Mouse (Mus musculus) urinary bladder, postnatal 36 days (tissue): Measurements from ENCODE around the gene Tcl1.
"Not testable (repeated sequence)": the region's sequence is repeated elsewhere in the genome, so short reads cannot be mapped to it uniquely, and the experiment has no call there.

Source experiments
- DNase-seq, 2 experiments: peaks; one replicate each; pipeline ENCODE4 v3.0.0; 2022; ENCODE audit warnings: low spot score in 2 of 2, mixed read lengths in 1 of 2

Tcl1 gene

GRCm38 (mm10) chr12:105181040-105181644, 41.5 kb downstream of the Tcl1 start:
- DNase-seq, result not testable (repeated sequence)

- DNase-seq, result not testable (repeated sequence)
Observed at GRCm38 (mm10) chr12:105176044-105176443, 46.5 kb downstream of the Tcl1 start, which contains the start of gene Tcl1b5. Gene Tcl1b5, plus strand, starts transcription at chr12:105176344.

- DNase-seq, result peak; percentile 30 to 36
Observed at GRCm38 (mm10) chr12:105174318-105174717, 48.3 kb downstream of the Tcl1 start.

GRCm38 (mm10) chr12:105173366-105173765, 49.2 kb downstream of the Tcl1 start:
- no peak for DNase-seq
